Mouse (Mus musculus) yolk sac, embryonic 10.5 days (tissue): ENCODE data around the gene B3gat3.
"Not testable (repeated sequence)": the region's sequence is repeated elsewhere in the genome, so short reads cannot be mapped to it uniquely, and the experiment has no call there.

ENCODE experiments used
- DNase-seq: peaks from one replicate; pipeline ENCODE4 v3.0.0-alpha.2; 2017; ENCODE audit warnings: low spot score

Gene B3gat3

DNA sequence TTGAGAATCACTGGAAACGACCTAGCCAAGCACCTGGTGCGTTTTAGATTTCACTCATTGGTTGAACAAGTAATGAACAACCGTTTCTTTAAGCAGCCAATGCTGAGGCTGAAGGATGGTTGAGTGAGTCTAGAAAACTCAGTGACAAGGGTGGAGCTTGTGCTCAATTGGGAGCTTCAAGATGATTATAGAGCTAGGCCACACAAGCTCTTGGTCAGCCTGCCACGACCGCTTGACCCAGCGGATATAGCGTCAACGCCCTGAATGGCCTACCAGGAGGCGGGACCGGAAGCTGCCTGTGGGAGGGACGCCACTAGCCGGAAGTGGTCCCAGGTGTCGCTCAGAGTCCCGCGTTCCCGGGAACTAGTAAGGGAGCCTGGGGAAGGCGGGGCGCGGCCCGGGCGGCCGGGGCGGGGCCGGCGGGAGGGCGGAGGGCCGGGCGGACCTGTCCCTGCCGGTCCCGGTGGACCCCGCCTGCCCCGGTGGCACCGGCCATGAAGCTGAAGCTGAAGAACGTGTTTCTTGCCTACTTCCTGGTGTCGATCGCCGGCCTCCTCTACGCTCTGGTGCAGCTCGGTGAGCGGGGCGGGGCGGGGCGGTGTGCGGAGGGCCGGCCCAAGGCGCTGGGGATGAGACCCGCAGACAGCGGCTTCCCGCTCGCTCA lies at the start of gene B3gat3:
Gene B3gat3, plus strand, starts transcription at position 302 of the 664 bp plus-strand sequence.
- DNase-seq, result peak; percentile 97

DNA sequence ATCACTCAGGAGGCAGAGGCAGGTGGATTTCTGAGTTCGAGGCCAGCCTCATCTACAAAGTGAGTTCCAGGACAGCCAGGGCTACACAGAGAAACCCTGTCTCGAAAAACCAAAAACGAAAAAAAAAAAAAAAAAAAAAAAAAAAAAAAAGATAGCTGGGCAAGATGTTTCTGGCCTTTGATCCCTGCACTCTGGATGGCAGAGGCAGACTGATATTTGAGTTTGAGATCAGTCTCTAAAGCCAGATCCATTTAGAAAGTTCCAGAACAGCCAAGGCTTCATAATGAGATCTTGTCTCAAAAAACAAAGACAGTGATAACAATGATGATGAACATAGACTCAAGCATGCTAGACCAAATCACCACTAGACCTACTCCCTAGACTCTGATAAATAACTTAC lies 49.8 kb upstream of the B3gat3 start:
- DNase-seq, result not testable (repeated sequence)

DNA sequence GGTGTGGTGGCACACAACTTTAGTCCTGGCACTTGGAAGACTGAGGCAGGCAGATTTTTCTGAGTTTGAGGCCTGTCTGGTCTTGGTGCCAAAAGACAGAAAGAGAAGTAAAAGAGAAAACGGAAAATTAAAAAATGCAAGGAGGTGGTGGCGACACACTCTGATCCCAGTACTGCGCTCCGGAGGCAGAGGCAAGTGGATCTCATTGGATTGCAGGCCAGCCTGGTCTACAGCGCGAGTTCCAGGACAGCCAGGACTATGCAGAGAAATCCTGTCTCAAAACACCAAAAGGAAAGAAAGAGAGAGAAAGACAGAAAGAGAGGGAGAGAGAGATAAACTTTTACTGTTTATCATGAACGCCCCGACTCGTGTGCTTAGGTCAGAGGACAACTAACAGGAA lies 49.3 kb upstream of the B3gat3 start:
- no peak for DNase-seq

DNA sequence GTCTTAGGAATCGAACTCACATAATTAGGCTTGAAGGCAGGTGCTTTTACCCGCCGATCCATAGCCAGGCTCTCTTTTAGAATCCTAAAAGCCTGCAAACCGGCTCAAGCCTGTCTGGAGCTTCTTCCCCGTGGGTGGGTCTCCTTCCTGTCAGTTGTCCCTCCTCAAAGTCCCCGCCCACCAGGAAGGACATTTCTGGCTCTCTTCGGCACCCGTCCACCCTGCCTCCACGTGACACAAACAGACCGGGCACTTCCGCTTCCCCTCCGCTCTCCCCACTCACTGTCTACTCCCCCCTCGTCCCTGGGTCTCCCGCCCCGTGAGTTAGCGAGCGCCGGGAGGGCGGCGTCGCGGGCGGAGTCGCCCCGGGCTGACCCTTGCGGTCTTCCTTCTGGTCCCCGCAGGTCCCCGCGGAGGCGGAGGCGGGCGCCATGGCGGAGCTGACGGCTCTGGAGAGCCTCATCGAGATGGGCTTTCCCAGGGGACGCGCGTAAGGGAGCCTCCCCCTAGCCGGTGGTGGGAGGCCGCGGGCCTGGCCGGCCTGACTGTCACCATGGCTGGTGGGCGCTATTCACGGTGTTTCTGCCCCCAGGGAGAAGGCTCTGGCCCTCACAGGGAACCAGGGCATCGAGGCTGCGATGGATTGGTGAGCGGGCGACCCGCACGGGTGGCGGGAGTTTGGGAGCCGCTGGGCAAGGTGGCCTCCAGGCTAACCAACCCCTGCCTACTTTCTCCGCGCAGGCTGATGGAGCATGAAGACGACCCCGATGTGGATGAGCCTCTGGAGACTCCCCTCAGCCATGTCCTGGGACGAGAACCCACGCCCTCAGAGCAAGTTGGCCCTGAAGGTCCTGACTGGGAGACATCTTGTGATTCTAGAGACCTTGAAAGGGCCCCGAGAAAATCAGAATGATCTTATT lies 48.6 kb upstream of the B3gat3 start, which contains the start of gene Ubxn1:
Gene Ubxn1, plus strand, starts transcription at position 230 of the 920 bp plus-strand sequence.
- DNase-seq, result peak; percentile 99

DNA sequence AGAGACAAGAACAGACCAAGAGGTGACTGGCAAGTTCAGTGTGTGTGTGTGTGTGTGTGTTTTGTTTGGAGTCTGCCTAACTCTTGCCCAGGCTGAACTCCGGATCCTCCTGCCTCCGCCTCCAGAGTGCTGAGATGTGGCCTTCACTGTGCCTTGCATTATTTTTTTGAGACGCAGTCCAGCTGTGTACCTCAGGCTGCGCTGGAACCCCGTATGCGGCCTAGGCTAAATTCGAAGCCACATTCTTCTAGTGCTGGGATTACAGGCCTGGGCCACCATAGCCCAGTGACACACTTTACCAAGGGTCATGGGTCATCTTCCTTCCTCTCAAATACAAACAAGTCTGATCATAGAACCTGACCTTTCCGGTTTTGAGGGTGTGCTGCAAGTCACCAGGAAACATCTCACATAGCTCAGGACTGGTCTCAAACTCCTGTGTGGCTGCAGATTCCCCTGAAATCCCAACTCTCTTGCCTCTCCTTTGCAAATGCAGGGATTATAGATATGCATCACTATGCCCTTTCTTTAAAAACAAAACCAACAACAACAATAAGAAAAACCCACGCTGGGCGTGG lies 47.8 kb upstream of the B3gat3 start:
- DNase-seq, result peak; percentile 68

DNA sequence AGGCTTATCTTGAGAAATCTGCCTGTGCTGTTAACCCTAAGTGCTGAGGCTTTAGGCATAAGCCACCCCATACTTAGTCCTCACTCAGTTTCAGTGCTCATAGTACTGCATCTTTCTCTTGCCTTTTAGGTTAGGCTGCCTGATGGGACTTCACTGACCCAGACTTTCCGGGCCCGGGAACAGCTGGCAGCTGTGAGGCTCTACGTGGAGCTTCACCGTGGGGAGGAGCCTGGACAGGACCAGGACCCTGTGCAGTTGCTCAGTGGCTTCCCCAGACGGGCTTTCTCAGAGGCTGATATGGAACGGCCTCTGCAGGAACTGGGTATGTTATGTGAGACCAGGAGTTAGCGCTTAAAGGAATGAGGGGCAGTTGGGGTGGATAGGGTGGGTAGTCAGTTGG lies 45.1 kb upstream of the B3gat3 start:
- DNase-seq, result no peak

DNA sequence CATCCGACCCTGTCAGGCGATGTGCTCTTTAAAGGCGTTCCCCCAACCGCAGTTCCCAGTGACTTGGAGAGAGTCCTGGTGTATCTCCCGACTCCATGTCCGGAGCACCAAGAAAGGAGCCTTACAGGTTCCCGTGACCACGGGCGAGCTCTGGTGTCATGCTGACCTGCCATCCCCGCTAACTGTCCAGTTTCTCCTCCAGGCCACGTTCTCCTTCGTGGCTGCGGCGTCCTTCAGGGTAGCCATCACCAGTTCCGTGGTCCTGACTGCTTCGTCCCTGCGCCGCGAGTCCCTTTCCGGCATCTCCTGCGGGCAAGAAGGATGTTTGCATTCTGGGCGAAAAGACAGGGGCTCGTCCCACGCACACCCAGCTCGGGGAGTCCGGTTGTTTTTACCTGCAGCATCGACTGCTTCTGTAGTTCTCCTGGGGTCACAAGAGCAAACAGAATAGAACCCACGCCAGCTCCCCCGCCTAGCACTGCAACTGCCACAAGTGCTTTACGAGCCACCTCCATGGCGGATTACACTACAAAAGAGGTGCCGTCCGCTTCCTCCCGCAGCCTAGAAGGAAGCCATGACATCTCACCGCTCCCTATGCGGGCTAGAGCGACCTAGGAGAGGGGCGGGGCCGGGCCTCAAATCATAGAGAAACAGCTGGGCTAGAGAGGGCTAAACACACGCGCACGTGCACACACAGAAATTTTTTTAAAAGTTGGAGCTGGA lies 39.7 kb upstream of the B3gat3 start, which contains the start of gene Uqcc3:
Gene Uqcc3, minus strand, starts transcription at position 613 of the 723 bp plus-strand sequence.
- peak; percentile 89 for DNase-seq

DNA sequence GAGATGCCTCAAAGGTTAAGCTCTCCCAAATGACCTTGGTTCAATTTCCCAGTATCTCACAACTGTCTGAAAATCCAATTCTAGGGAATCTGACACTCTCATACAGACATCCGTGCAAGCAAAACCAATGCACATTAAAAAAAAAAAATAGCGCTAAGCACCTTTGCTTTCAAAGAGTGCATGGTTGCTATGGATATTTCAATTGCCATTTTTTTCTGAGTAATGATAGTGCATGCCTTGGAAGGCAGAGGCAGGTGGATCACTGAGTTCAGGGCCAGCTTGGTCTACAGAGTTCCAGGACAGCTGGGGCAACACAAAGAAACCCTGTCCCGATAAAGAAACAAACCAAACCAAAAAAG lies 39.2 kb upstream of the B3gat3 start:
- no peak for DNase-seq

DNA sequence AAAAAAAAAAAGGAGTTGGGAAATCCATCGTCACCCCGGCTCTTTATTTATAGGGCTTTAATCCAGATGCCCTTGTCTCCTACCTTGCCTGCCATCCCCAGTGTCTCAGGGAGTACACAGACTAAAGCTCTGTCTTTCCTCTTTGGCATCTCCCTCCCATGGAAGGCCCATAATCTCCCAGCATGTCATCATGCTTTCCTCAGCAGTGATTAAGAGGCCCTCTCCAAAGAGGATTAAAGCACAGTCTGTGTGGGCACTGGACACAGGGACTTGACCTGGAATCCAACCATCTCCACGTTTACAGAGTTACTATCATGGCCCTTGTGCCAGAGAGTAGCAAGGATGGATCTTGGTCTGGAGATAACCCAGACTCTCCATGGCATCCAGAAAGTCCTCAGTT lies 36.6 kb upstream of the B3gat3 start, which contains the start of the genes Lbhd1 and Gm49403:
Gene Lbhd1, plus strand, starts transcription at position 117 of the 400 bp plus-strand sequence.
Gene Gm49403, plus strand, starts transcription at position 315 of the 400 bp plus-strand sequence.
- DNase-seq, result no peak

DNA sequence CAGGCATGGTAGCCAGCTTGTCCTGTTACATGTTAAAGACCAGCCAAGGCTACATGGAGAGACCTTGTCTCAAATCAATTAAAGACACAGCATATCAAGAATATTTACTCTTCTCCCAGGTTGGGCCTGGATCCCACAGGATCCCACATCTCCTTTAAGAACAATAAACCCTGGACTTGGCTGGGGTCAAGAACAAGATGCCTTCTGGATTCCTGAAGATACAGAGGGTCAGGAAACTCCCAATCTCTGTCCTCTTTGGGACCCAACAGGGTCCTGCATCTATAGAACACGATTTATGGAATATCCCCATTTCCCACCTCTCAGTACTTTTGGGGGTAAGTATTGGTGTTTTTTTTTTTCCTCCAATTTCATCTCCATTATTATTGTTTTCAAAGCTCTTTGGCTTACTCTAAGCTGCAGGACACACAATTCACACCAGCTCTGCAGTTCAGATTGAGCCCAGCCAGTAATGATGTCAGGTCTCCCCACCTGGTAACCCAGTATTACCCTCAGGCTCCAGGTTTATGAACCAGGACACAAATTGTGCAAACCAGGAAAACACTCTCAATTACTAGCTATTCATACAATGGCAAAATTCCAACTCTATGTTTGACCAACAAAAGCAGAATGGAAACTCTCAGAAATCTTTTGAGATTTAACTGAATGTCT lies 33.1 kb upstream of the B3gat3 start:
- DNase-seq, result no peak

DNA sequence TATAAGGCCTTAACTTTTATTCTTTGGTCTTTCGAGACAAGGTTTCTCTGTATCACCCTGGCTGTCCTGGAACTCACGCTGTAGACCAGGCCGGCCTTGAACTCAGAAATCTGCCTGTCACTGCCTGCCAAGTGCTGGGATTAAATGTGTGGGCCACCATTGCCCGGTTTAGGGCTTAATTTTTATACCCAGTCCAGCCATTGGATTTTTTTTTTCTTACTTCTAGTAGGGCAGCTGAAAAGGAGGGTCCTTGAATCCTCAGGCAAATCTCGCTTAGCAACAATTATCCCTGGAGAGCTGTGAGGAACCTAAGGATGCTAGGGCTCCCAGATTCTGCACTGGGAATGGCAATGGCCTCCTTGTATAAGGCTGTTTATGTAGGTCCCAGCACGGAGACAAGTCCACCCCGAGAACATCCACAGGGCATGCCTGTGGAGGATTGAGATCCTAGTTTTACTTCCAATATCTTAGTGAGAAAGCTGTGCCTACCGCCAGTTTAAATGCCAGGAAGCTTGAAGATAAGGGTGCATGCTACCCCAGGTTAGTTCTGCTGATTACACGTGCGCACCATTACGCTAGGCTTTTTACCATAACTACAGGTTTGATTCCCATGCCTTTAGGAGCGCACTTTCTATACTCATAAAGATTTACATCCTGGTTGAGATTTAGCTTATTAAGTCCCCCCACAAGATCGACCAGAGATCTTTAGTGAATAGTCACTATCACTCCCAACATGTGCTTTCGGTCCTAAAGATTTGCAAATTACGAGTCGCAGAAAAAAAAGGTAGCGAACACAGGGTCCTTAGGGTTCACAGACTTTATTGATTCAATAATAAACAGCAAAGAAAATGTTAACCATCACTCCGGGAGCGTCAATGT lies 32.4 kb upstream of the B3gat3 start:
- no peak for DNase-seq

DNA sequence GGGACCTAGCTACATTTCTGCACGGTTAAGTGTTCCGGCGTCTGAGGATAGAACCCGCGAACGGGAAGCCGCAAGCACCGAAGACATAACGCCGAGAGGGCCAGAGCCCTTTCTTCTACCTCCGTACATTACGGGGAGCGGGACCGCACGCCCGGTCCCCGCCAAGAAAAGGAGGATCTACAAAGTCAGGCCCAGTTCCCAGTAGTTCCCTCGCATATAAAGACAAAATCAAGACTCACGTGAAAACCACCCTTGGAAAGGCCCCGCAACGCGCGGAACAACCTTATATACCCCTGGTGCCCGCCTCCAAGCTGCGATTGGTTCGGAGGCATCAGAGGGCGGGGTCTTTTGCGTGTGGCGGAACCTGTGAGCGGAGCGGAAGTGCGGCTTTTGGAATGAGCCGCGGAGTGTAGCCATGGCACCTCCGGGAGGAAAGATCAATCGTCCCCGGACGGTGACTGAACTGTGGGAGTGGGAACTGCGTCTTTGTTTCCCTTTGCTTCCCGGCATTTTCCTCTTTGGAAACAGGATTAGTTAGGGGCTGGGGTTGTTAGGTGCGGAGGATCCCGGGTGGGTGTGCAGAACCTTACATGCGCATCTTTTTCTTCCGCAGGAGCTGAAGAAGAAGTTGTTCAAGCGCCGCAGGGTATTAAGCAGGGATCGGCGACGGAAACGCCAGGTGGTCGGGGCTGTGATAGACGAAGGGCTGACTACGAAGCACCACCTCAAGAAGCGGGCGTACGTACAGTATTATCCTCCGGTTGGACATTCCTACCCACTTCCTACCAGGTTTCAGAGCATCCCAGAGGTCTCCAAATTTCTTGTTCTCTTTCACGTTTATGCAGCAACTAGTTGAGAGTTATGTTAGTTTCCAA lies 31.4 kb upstream of the B3gat3 start, which contains the start of the genes 1810009A15Rik and Gm49416:
Gene 1810009A15Rik, plus strand, starts transcription at position 343 of the 875 bp plus-strand sequence.
Gene Gm49416, plus strand, starts transcription at position 416 of the 875 bp plus-strand sequence.
- DNase-seq, result peak; percentile 96

DNA sequence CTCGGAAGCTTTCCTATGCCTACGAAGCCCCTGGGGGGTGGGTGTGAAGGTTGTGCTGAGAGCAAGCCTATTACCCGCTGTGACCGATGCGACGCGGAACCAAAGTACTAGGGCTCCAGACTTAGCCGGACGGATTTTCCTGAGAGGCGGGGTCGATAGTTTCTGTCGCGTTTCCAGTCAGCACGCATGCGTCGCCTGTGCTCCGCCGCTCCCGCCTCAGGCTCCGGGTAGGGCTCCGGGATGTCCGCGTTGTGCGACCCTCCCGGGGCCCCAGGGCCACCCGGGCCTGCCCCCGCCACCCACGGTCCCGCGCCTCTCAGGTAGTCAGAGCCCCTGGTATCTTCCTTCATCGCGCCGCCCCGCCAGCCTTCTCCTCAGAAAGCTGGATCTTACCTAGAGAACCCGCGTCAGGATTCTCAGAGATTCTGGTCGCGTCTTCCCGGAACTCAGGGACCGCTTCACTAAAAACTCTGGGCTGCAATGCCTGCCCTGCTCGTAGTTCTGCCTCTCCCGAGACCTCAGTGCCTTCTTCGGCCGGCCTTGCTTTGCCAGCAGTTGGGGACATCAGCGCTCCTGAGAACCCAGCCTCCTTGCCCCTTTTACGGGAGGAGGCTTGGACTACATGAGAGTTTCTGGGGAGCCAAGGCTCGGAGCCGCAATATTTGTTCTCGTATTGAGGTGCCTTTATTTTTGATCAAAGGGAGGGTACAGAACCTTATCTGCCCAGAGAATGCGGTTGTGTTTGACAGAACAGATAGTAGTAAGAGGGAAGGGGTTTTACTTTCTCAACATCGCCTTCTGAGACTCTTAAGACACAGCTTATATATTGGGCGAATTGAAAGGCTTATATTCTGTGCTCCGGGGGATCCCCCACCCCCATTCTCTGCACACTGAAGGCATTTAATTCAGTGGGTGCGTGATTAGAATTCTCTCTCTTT lies 27.1 kb upstream of the B3gat3 start, which contains the start of gene Ints5:
Gene Ints5, plus strand, starts transcription at position 177 of the 938 bp plus-strand sequence.
- peak; percentile 88 for DNase-seq

DNA sequence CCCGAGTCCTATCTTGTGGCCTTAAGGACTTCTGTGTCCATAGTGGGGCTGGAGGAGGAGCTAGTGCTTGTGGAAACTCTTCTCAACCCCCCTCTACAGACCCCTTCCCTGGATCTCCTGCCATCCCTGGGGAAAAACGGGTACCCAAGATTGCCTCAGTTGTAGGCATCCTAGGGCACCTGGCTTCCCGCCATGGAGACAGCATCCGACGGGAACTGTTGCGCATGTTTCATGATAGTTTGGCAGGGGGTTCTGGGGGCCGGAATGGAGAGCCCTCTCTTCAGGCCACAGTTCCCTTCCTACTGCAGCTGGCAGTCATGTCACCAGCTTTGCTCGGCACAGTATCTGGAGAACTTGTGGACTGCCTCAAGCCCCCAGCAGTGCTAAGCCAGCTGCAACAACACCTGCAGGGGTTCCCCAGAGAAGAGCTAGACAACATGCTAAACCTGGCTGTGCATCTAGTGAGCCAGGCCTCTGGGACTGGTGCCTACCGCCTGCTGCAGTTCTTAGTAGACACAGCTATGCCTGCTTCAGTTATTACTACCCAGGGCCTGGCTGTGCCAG lies 24.7 kb upstream of the B3gat3 start:
- no peak for DNase-seq

DNA sequence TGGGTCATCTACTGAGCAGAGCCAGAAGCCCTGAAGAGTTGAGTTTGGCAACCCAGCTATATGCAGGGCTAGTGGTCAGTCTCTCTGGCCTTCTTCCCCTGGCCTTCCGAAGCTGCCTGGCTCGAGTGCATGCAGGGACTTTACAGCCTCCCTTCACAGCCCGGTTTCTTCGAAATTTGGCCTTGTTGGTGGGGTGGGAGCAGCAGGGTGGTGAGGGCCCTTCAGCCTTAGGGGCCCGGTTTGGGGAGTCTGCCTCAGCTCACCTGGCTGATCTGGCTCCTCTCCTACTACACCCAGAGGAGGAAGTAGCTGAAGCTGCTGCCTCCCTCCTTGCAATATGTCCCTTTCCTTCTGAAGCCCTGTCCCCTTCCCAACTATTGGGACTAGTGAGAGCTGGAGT lies 23.9 kb upstream of the B3gat3 start:
- not testable (repeated sequence) for DNase-seq

DNA sequence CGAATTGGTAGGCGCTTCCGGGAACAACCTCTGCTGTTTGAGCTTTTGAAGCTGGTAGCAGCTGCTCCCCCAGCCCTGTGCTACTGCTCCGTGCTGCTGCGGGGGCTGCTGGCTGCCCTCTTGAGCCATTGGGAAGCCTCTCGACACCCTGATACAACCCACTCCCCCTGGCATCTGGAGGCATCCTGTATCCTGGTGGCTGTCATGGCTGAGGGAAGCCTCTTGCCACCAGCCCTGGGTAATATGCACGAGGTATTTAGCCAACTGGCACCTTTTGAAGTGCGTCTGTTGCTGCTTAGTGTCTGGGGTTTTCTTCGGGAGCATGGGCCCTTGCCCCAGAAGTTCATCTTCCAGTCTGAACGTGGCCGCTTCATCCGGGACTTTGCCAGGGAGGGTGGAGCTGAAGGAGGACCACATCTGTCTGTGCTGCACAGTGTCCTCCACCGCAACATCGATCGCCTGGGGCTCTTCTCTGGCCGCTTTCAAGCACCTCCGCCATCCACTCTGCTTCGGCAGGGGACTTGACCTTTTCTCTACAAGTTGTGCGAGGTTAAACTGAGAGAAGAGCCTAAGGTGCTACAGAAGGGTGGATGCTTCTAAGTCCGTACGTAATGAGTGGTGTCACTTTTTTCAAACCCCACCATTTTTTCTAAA lies 22.8 kb upstream of the B3gat3 start:
- DNase-seq, result not testable (repeated sequence)
